Mouse (Mus musculus): ENCODE data around the gene Necab3. TPM values are rescaled to one million over a fixed set of nuclear protein-coding genes. Genes with fewer than 3 reads are reported as not detected.

Necab3 gene
- polyA plus RNA-seq, 1 experiment = 1.2 TPM

GRCm38 (mm10) chr2:154567766-154568165 is 9.1 kb upstream of the Necab3 start:
- H3K4me1 ChIP-seq (ENCODE audit: control insufficient read depth, insufficient read depth, low read length) = no peaks in the 10 kb centered on the region
- H3K4me3 ChIP-seq (replicated peaks; ENCODE audit: extremely low read depth, low read depth, low read length) = no peak overlapping the region
- TF ChIP-seq POLR2A (IDR thresholded peaks at IDR 0.05; ENCODE audit: borderline replicate concordance, extremely low read depth, low read depth, low read length) (no peak), CTCF (IDR thresholded peaks at IDR 0.05; ENCODE audit: insufficient read depth, low read length) (no peak)
- 63% methylated on average over 2 of the region's 2 CpGs for WGBS
- peak; percentile 30 for DNase-seq

GRCm38 (mm10) chr2:154566641-154567040 is 8.0 kb upstream of the Necab3 start:
- TF ChIP-seq POLR2A (IDR thresholded peaks at IDR 0.05; ENCODE audit: borderline replicate concordance, extremely low read depth, low read depth, low read length) = no peak
- no peak for TF ChIP-seq CTCF (IDR thresholded peaks at IDR 0.05; ENCODE audit: insufficient read depth, low read length)
- Histone ChIP-seq H3K4me1 (ENCODE audit: control insufficient read depth, insufficient read depth, low read length) (no peaks in the 10 kb centered on the region), H3K4me3 (replicated peaks; ENCODE audit: extremely low read depth, low read depth, low read length) (no peak overlapping the region)
- no peak for DNase-seq
- WGBS = 61% methylated on average over 8 of the region's 8 CpGs

GRCm38 (mm10) chr2:154565562-154565961 is 6.9 kb upstream of the Necab3 start:
- DNase-seq = no peak
- H3K4me1 ChIP-seq (ENCODE audit: control insufficient read depth, insufficient read depth, low read length) = no peaks in the 10 kb centered on the region
- 89% methylated on average over 3 of the region's 3 CpGs for WGBS
- no peak overlapping the region for H3K4me3 ChIP-seq (replicated peaks; ENCODE audit: extremely low read depth, low read depth, low read length)
- no peak for TF ChIP-seq CTCF (IDR thresholded peaks at IDR 0.05; ENCODE audit: insufficient read depth, low read length)
- no peak for TF ChIP-seq POLR2A (IDR thresholded peaks at IDR 0.05; ENCODE audit: borderline replicate concordance, extremely low read depth, low read depth, low read length)

DNA sequence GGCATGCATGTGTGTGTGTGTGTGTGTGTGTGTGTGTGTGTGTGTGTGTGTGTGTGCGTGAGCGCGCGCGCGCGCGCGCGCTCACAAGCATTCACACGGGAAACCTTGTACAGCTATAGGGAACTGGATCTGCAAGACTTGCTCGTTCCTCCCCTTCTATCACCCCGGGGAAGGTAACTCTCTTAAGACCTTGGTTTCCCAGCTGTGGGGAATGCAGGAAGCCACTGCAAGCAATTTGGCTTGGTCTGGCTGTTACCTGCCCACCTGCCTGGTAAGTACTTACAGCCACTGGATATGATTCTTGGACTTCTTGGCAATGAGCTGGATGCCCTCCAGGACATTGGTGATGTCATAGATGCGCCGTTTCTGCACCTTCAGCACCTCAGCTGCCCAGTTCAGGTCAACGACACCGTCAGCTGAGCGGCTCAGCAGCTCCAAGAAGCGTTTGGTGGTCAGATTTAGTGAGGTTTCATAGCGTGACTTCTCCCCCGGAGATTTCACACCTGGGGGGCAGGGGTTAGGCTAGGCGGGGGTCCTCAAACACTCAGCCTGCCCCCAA is 5.0 kb upstream of the Necab3 start:
- WGBS = 88% methylated on average over 22 of the region's 22 CpGs
- no peak for TF ChIP-seq POLR2A (IDR thresholded peaks at IDR 0.05; ENCODE audit: borderline replicate concordance, extremely low read depth, low read depth, low read length)
- TF ChIP-seq CTCF (IDR thresholded peaks at IDR 0.05; ENCODE audit: insufficient read depth, low read length) = no peak
- Histone ChIP-seq H3K4me1 (ENCODE audit: control insufficient read depth, insufficient read depth, low read length) (no peaks in the 10 kb centered on the region), H3K4me3 (replicated peaks; ENCODE audit: extremely low read depth, low read depth, low read length) (no peak overlapping the region)
- no peak for DNase-seq

GRCm38 (mm10) chr2:154557184-154557832 is 1.4 kb downstream of the Necab3 start:
- no peak for DNase-seq

GRCm38 (mm10) chr2:154555235-154555634 is 3.5 kb downstream of the Necab3 start:
- WGBS = 78% methylated on average over 6 of the region's 6 CpGs
- TF ChIP-seq CTCF (IDR thresholded peaks at IDR 0.05; ENCODE audit: insufficient read depth, low read length) (no peak), POLR2A (IDR thresholded peaks at IDR 0.05; ENCODE audit: borderline replicate concordance, extremely low read depth, low read depth, low read length) (no peak)
- DNase-seq = no peak
- H3K4me1 ChIP-seq (ENCODE audit: control insufficient read depth, insufficient read depth, low read length) = peaks cover 10% of the 10 kb centered on the region; the same call in 1 of the 2 replicates
- no peak overlapping the region for H3K4me3 ChIP-seq (replicated peaks; ENCODE audit: extremely low read depth, low read depth, low read length)

More at GRCm38 (mm10) chr2:154557184-154557832, 1.4 kb downstream of the Necab3 start:
- Histone ChIP-seq H3K4me1 (ENCODE audit: control insufficient read depth, insufficient read depth, low read length) (0 out of 2 replicates have a peak, but pooled peaks cover 6% of the 10 kb centered on the region), H3K4me3 (replicated peaks; ENCODE audit: extremely low read depth, low read depth, low read length) (no peak overlapping the region)
- 42% methylated on average over 5 of the region's 5 CpGs for WGBS
- TF ChIP-seq CTCF (IDR thresholded peaks at IDR 0.05; ENCODE audit: insufficient read depth, low read length) (no peak), POLR2A (IDR thresholded peaks at IDR 0.05; ENCODE audit: borderline replicate concordance, extremely low read depth, low read depth, low read length) (no peak)

DNA sequence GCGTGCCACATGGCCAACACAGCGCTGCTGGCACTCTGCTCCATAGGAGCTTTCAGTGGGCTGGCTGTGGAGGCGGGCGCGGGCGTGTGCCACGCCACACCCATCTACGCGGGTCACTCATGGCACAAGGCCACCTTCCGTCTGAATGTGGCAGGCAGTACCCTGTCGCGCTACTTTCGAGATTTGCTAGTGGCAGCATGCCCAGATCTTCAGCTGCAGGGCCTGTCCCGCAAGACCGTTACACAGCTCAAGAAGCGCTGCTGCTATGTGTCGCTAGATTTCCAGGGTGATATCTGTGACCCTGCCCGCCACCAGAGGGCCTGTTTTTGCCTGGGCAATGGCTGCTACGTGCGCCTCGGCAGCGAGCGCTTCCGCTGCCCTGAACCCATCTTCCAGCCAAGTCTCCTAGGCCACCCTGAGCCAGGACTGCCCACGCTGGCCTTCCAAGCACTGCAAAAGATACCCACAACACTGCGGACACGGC is 6.2 kb downstream of the Necab3 start:
- peak; percentile 66 for DNase-seq
- H3K4me3 ChIP-seq (replicated peaks; ENCODE audit: extremely low read depth, low read depth, low read length) = peak overlapping the region; percentile 54
- 15% methylated on average over 27 of the region's 27 CpGs for WGBS

DNA sequence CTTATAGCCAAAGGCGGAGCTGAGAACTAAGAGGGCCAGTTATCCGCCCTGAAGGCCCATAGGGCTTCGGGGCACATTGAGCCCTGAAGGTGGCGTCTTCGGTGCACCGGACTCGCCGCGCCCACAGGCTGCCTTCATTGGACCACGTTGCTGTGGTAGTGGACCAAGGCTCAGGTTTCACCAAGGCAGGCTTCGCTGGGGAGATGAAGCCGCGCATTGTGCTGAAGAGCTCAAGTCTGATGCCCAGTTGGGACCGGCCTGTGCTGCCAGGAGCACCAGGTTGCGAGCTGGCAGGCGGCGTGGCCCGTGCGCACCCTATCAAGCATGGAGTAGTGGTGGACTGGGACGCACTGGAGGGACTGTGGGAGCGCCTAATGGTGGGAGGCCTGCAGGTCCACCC is 6.8 kb downstream of the Necab3 start:
- Histone ChIP-seq H3K4me3 (replicated peaks; ENCODE audit: extremely low read depth, low read depth, low read length) (no peak overlapping the region), H3K4me1 (ENCODE audit: control insufficient read depth, insufficient read depth, low read length) (peaks cover 10% of the 10 kb centered on the region)
- no peak for TF ChIP-seq POLR2A (IDR thresholded peaks at IDR 0.05; ENCODE audit: borderline replicate concordance, extremely low read depth, low read depth, low read length)
- TF ChIP-seq CTCF (IDR thresholded peaks at IDR 0.05; ENCODE audit: insufficient read depth, low read length) = no peak
- no peak for DNase-seq
- WGBS = 49% methylated on average over 21 of the region's 21 CpGs

More for the DNA sequence above, 6.2 kb downstream of the Necab3 start:
- peaks cover 10% of the 10 kb centered on the region for H3K4me1 ChIP-seq (ENCODE audit: control insufficient read depth, insufficient read depth, low read length)
- TF ChIP-seq CTCF (IDR thresholded peaks at IDR 0.05; ENCODE audit: insufficient read depth, low read length) (peak; percentile 57), POLR2A (IDR thresholded peaks at IDR 0.05; ENCODE audit: borderline replicate concordance, extremely low read depth, low read depth, low read length) (no peak)

- 95% methylated on average over 4 of the region's 4 CpGs for WGBS
- H3K4me3 ChIP-seq (replicated peaks; ENCODE audit: extremely low read depth, low read depth, low read length) = peak within 1 kb of the TSS; percentile 54
- peaks cover 10% of the 10 kb centered on the region for H3K4me1 ChIP-seq (ENCODE audit: control insufficient read depth, insufficient read depth, low read length)
- DNase-seq = no peak
- TF ChIP-seq CTCF (IDR thresholded peaks at IDR 0.05; ENCODE audit: insufficient read depth, low read length) (no peak), POLR2A (IDR thresholded peaks at IDR 0.05; ENCODE audit: borderline replicate concordance, extremely low read depth, low read depth, low read length) (no peak)
Observed at GRCm38 (mm10) chr2:154551476-154551875, 7.2 kb downstream of the Necab3 start, which contains the start of gene Actl10. Gene Actl10 (plus strand): TSS chr2:154551776.

DNA sequence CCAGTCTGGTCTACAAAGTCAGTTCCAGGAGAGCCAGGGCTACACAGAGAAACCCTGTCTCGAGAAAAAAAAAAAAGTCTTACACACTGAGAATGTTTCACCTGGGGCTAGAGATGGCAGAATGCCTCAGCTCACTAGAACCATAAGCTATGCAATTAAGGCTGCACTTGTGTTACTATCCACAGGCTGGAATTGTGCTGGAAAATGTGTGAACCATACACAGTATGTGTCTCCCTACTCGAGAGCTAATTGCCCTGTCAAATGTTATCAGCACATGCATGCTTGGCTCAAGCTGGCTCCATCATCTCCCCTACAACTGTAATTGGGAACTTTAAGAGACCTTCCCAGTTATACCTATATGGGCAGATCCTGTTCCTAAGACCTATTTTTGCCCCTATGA is 7.8 kb downstream of the Necab3 start:
- TF ChIP-seq CTCF (IDR thresholded peaks at IDR 0.05; ENCODE audit: insufficient read depth, low read length) (no peak), POLR2A (IDR thresholded peaks at IDR 0.05; ENCODE audit: borderline replicate concordance, extremely low read depth, low read depth, low read length) (no peak)
- Histone ChIP-seq H3K4me3 (replicated peaks; ENCODE audit: extremely low read depth, low read depth, low read length) (no peak overlapping the region), H3K4me1 (ENCODE audit: control insufficient read depth, insufficient read depth, low read length) (peaks cover 10% of the 10 kb centered on the region)
- 84% methylated on average over 2 of the region's 2 CpGs for WGBS
- no peak for DNase-seq

Data from lung, adult 2 months (tissue).